Mouse (Mus musculus) neural tube, embryonic 10.5 days (tissue): ENCODE measurements at regions not wholly inside any gene's neighbourhood (a gene's known extent, or its start where the extent isn't known, plus 50 kb on each side); places are given as distances from the start of the nearest gene placed in this dataset.
A peak's percentile ranks its signal among the peaks of the same experiment; 100 is the strongest.

Experiments
- DNase-seq: peaks from one replicate; pipeline ENCODE4 v3.0.0-alpha.2; 2017; ENCODE audit warnings: low spot score; ENCODE audit errors: extremely low spot score

DNA sequence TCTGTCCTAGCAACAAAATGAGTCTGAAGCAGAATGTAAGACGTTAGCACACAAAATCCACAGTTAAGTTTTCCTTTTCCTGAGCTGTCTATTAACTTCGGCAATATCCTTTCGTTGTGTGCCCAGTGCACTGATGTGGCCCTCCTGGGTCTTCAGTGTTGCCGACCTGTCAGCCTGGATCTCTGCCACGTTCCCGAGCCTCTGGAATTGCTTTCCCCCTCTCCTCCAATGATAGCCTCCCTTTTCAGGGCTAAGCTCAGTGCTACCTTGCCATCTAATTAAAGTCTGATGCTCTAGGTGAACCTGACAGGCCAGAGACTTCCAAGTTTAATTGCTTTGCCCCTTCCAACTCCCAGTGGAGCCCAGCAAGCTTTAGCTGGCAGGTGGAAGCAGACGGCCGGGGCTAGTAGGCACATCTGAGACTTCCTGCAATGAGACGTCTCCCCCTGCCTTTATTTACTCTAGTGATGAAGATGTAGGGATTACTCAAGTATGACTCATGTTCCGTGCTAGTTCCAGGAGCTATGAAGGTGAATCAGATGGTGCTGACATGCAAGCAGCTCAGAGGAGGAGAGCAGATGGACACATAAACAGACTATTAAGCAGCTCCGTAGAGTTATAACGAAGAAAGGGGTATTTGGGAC is 894.3 kb upstream of the Car8 start:
- no peak for DNase-seq

GRCm38 (mm10) chr4:9132356-9132755 is 893.5 kb upstream of the Car8 start:
- DNase-seq = no peak

DNA sequence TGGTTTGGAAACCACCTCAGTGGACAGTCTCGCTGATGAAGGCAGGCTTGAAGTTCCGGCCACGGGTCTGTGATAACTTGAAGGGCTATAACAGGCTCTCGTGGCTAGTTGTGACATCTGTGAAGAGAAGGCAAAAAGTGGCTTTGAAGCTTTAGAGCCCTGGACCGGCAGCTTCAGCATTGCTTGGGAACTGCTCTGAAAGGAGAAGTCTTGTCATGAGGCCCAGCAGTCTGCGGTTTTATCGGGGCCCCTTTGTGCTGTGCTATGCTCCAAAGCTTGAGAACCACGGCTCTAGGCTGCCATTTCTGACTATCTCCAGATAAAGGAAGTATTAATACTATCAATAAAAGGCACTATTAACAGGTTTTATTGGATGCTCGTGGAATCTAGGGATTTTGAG is 892.8 kb upstream of the Car8 start:
- no peak for DNase-seq

DNA sequence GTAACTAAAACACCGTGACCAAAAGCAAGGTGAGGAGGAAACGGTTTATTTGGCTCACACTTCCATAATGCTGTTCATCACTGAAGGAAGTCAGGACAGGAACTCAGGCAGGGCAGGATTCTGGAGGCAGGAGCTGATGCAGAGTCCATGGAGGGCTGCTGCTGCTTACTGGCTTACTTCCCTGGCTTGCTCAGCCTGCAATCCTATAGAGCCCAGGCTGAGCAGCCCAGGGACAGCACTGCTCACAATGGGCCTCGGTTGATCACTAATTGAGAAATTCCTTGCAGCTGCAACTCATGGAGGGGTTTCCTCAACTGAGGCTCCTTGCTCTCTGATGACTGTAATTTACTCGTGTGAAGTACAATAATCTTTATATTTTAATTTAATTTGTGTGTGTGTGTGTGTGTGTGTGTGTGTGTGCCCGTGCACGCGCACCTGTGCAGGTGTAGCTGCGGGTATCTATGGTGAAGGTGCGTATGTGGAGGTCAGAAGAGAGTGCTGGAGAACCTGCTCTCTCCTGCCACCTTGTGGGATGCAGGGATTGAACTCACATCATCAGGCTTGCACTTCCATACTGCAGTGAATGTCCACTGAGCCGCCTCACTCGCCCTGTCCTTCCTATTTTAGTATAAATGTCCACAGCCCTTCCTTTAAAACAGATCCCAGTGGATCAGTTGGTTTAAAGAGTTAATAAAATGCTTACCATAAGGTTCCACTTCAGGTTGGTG is 886.6 kb upstream of the Car8 start:
- DNase-seq = peak; percentile 45

DNA sequence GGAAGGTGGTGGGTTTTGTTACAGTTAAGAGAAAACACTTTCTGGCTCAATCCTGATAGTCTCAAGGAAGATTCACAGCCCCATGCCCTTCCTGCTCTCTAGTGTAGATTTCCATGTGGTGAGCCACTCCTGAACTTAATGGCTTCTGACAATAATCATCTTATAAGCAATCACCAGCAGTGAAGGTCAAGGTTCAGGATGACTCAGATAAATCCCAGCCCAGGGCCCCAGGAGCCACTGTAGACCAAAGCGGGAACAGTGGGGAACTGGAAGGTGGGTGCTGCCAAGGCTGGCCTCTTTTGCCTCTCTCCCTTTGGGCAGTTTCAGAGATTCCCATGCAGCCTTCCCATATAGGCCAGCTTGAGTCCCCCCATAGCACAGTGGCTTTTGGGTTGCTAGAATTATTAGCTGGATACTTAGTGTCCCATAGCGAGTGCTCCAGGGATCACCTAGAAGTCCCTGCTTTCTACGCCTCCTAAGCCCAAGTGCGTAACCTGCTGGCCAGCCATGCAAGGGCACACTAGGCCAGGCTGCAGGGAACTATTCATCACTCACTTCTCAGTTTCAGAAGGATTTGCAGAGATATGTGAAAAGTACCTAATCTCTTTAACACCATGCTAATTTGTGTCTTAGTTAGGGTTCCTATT is 885.9 kb upstream of the Car8 start:
- no peak for DNase-seq

DNA sequence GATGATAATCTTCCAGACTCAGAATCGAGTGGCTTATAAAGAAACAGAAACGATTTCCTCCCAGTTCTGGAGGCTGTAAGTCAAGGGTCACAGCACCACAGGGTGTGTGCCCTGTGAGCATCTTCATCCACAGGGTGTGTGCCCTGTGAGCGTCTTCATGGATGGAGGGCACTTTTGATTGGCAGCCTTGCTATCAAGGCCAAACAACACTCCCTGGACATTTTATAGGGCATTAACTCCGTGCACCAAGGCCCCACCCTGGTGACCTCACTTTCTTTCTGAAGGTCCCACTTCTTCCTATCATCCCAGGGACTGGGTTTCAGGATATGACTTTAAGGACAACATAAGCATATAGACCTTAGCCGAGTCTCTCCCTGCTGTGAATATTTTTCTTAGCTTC is 885.3 kb upstream of the Car8 start:
- no peak for DNase-seq

GRCm38 (mm10) chr4:9123396-9124031 is 884.7 kb upstream of the Car8 start:
- no peak for DNase-seq

- no peak for DNase-seq
Measured at GRCm38 (mm10) chr4:9122639-9123286, 883.9 kb upstream of the Car8 start.

DNA sequence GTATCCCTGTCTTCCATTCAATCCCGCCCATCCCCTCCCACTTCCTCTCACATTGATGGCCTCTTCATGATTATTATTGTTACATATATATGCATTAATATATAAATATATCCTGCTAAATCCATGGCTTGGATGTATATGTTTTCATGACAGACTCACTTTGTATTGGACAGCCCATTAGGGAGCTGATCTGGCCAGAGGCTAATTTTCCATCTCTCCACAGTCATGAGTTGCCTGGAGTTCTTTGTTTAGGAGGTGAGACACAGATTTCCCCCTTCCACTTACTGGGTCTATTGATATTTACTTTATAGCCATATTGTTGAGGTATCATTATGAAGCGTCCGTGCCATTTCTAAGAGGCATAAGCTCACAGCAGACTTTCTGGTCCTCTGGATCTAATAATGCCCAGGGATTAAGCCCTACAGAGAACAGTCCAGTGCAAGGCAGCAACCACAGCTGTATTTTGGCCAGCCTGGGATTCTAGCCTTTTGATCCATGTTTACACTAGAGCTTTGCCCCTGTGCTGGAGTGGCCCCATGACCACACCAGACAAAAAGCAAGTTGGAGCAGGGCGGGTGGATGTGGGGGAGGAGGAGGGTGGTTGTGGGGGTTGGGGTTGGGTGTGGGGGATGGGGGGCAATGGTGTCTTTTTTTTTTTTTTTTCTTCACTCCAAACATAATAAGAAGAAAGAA is 878.3 kb upstream of the Car8 start:
- no peak for DNase-seq

DNA sequence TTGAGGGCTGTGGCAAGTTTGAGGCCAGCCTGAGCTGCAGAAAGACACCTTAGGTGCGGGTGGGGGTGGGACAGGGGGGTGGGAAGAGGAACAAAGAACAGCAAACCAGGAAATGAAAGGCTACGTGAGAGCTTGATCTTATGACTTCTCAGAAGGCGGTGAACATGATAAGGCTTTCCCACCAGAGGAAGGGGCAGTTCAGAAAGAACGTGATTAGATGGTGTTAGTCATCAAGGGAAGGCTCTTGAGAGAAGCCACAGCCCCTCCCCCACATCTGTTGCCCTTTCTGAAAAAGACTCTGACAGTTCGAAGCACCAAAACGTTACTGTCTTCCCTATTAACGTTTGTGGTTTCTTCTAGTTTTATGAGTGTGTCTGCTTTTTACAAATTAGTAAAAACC is 877.0 kb upstream of the Car8 start:
- no peak for DNase-seq

- DNase-seq = no peak
Measured at GRCm38 (mm10) chr4:9113982-9114381, 875.1 kb upstream of the Car8 start.

GRCm38 (mm10) chr4:9110355-9110754 is 871.5 kb upstream of the Car8 start:
- no peak for DNase-seq

DNA sequence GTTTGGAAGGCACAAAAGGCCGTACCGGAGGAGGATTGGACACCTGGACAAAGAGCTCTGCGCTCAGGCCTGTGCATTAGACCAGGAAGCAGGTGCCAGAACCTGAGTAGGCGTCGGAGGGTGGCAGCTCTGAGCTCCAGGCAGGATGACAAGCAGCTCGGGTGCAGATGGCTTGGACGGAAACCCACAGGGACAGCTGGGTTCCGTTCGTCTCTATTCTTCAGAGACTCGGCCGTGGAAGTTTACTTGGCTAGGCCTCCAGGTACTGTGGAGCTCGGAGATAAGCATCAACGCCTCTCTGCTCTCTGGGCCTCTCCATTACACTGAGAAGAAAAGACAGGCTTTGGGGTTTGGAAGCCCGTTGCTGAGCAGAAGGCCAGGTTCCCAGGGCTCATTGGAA is 868.5 kb upstream of the Car8 start:
- DNase-seq = no peak

DNA sequence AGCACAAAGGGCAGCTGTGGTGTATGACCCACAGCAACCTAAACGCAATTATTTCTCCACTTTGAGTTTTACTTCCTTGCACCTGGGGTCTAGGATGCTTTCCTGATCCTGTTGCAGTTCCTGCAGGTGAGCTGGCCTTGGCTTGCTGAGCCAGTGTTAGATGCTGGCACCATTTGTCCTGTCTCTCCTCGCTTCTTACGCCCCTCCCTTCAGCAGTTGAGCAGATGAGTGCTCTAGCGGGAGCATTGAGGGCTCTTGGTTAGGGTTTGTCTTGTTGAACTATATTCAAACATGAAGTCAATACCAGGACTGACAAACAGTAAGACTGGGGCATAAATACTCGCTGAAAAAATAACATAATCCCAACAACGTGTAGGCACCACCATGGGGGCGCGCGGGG is 867.9 kb upstream of the Car8 start:
- DNase-seq = no peak

- no peak for DNase-seq
Measured at GRCm38 (mm10) chr4:9104657-9105056, 865.8 kb upstream of the Car8 start.

- no peak for DNase-seq
Measured at GRCm38 (mm10) chr4:9103958-9104357, 865.1 kb upstream of the Car8 start.

- DNase-seq = peak; percentile 95
Measured at GRCm38 (mm10) chr4:9096809-9097700, 858.2 kb upstream of the Car8 start.

- no peak for DNase-seq
Measured at GRCm38 (mm10) chr4:9096274-9096673, 857.4 kb upstream of the Car8 start.

DNA sequence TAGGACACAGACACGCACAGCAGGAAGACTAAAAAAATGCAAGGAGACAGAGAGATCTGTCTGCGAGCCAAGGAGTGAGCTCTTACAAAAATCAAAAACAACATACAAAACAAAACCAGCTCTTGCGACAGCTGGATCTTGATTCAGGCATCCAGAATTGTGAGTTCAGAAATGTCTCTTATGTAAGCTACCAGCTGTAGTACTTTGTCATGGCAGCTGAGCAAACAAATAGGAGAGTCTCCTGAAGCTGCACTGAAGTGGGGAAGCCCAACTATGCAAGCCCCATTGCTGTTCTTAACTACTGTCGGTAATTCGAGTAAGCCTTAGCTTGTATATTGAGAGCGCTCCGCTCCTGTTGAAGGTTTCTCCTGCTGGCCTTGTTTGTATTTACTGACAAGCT is 856.8 kb upstream of the Car8 start:
- no peak for DNase-seq

GRCm38 (mm10) chr4:9094522-9094921 is 855.7 kb upstream of the Car8 start:
- DNase-seq = peak; percentile 60
